Mouse (Mus musculus): ENCODE measurements at regions not wholly inside any gene's neighbourhood (a gene's known extent, or its start where the extent isn't known, plus 50 kb on each side); places are given as distances from the start of the nearest gene placed in this dataset.

- Histone ChIP-seq H3K4me1 (replicated peaks; ENCODE audit: control insufficient read depth, insufficient read depth, low read length) (0 out of 2 replicates have a peak, but pooled peaks cover 3% of the 10 kb centered on the region), H3K36me3 (ENCODE audit: control insufficient read depth, insufficient read depth, low read length) (no peaks in the 10 kb centered on the region), H3K4me3 (ENCODE audit: low read depth, low read length) (no peak overlapping the region), H3K9ac (ENCODE audit: low read depth, low read length) (no peak overlapping the region), H3K4me2 (replicated peaks; ENCODE audit: low read depth, low read length) (no peak overlapping the region), H3K27ac (ENCODE audit: low read depth, low read length) (no peak overlapping the region), H3K9me3 (ENCODE audit: control insufficient read depth, low read length) (no peaks in the 10 kb centered on the region), H3K27me3 (ENCODE audit: control insufficient read depth, insufficient read depth, low read length) (no peaks in the 10 kb centered on the region)
- 83% methylated on average over 7 of the region's 7 CpGs for WGBS
- ATAC-seq (ENCODE audit: low FRiP score) = no peak
- DNase-seq (ENCODE audit: low spot score) = no peak
These were observed 324.4 kb upstream of the Noct start for GRCm38 (mm10) chr3:50899830-50900350.

DNA sequence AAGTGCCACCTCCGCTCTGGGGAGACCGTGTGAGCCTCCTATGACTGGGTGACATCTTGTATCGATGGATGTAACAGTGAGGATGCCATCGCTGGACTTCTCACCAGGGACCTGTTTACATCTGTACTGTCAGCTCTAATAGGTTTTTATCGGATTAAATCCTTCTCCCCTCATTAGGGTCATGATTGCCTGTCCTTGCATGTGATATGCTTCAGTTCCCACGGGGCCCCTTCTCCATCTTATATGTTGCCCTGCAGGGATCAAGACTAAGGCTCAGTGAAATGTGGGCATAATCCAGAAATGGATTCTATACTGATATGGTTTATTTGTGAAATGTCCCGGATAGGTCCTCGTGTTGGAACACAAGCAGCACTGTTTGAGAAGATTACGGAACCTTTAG lies 323.7 kb upstream of the Noct start:
- no peak overlapping the region for H3K9ac ChIP-seq (ENCODE audit: low read depth, low read length)
- ATAC-seq (ENCODE audit: low FRiP score) (no peak), DNase-seq (ENCODE audit: low spot score) (no peak)
- H3K4me1 ChIP-seq (replicated peaks; ENCODE audit: control insufficient read depth, insufficient read depth, low read length) = 0 out of 2 replicates have a peak, but pooled peaks cover 3% of the 10 kb centered on the region
- no peaks in the 10 kb centered on the region for H3K27me3 ChIP-seq (ENCODE audit: control insufficient read depth, insufficient read depth, low read length)
- H3K36me3 ChIP-seq (ENCODE audit: control insufficient read depth, insufficient read depth, low read length) = no peaks in the 10 kb centered on the region
- H3K4me3 ChIP-seq (ENCODE audit: low read depth, low read length) = no peak overlapping the region
- no peak overlapping the region for H3K27ac ChIP-seq (ENCODE audit: low read depth, low read length)
- no peak overlapping the region for H3K4me2 ChIP-seq (replicated peaks; ENCODE audit: low read depth, low read length)
- WGBS = 87% methylated on average over 9 of the region's 9 CpGs
- no peaks in the 10 kb centered on the region for H3K9me3 ChIP-seq (ENCODE audit: control insufficient read depth, low read length)

- DNase-seq (ENCODE audit: low spot score) (no peak), ATAC-seq (ENCODE audit: low FRiP score) (no peak)
- Histone ChIP-seq H3K9ac (ENCODE audit: low read depth, low read length) (no peak overlapping the region), H3K4me2 (replicated peaks; ENCODE audit: low read depth, low read length) (no peak overlapping the region), H3K27ac (ENCODE audit: low read depth, low read length) (no peak overlapping the region), H3K27me3 (ENCODE audit: control insufficient read depth, insufficient read depth, low read length) (no peaks in the 10 kb centered on the region), H3K36me3 (ENCODE audit: control insufficient read depth, insufficient read depth, low read length) (no peaks in the 10 kb centered on the region), H3K4me3 (ENCODE audit: low read depth, low read length) (no peak overlapping the region), H3K4me1 (replicated peaks; ENCODE audit: control insufficient read depth, insufficient read depth, low read length) (0 out of 2 replicates have a peak, but pooled peaks cover 3% of the 10 kb centered on the region), H3K9me3 (ENCODE audit: control insufficient read depth, low read length) (no peaks in the 10 kb centered on the region)
- WGBS = 94% methylated on average over 10 of the region's 10 CpGs
These were observed 322.9 kb upstream of the Noct start for GRCm38 (mm10) chr3:50901321-50901720.

- no peak overlapping the region for H3K4me3 ChIP-seq (ENCODE audit: low read depth, low read length)
- no peak overlapping the region for H3K27ac ChIP-seq (ENCODE audit: low read depth, low read length)
- H3K4me2 ChIP-seq (replicated peaks; ENCODE audit: low read depth, low read length) = no peak overlapping the region
- H3K9me3 ChIP-seq (ENCODE audit: control insufficient read depth, low read length) = no peaks in the 10 kb centered on the region
- H3K9ac ChIP-seq (ENCODE audit: low read depth, low read length) = no peak overlapping the region
- no peak for ATAC-seq (ENCODE audit: low FRiP score)
- H3K36me3 ChIP-seq (ENCODE audit: control insufficient read depth, insufficient read depth, low read length) = no peaks in the 10 kb centered on the region
- 0 out of 2 replicates have a peak, but pooled peaks cover 3% of the 10 kb centered on the region for H3K4me1 ChIP-seq (replicated peaks; ENCODE audit: control insufficient read depth, insufficient read depth, low read length)
- no peak for DNase-seq (ENCODE audit: low spot score)
- no peaks in the 10 kb centered on the region for H3K27me3 ChIP-seq (ENCODE audit: control insufficient read depth, insufficient read depth, low read length)
- 62% methylated on average over 7 of the region's 7 CpGs for WGBS
These were observed 321.3 kb upstream of the Noct start for GRCm38 (mm10) chr3:50902933-50903332.

- Histone ChIP-seq H3K4me2 (replicated peaks; ENCODE audit: low read depth, low read length) (no peak overlapping the region), H3K27ac (ENCODE audit: low read depth, low read length) (no peak overlapping the region), H3K27me3 (ENCODE audit: control insufficient read depth, insufficient read depth, low read length) (no peaks in the 10 kb centered on the region), H3K9ac (ENCODE audit: low read depth, low read length) (no peak overlapping the region), H3K4me1 (replicated peaks; ENCODE audit: control insufficient read depth, insufficient read depth, low read length) (0 out of 2 replicates have a peak, but pooled peaks cover 3% of the 10 kb centered on the region), H3K4me3 (ENCODE audit: low read depth, low read length) (no peak overlapping the region), H3K9me3 (ENCODE audit: control insufficient read depth, low read length) (no peaks in the 10 kb centered on the region), H3K36me3 (ENCODE audit: control insufficient read depth, insufficient read depth, low read length) (no peaks in the 10 kb centered on the region)
- WGBS = 17% methylated on average over 7 of the region's 7 CpGs
- ATAC-seq (ENCODE audit: low FRiP score) (peak; percentile 34; the same call in 1 of the 2 replicates), DNase-seq (ENCODE audit: low spot score) (peak; percentile 19)
These were observed 319.5 kb upstream of the Noct start for GRCm38 (mm10) chr3:50904716-50905116.

- peak overlapping the region; percentile 28 for H3K4me2 ChIP-seq (replicated peaks; ENCODE audit: low read depth, low read length)
- H3K27me3 ChIP-seq (ENCODE audit: control insufficient read depth, insufficient read depth, low read length) = no peaks in the 10 kb centered on the region
- H3K9ac ChIP-seq (ENCODE audit: low read depth, low read length) = no peak overlapping the region
- DNase-seq (ENCODE audit: low spot score) (peak; percentile 44), ATAC-seq (ENCODE audit: low FRiP score) (peak; percentile 50)
- WGBS = 11% methylated on average over 16 of the region's 16 CpGs
- H3K4me3 ChIP-seq (ENCODE audit: low read depth, low read length) = no peak overlapping the region
- H3K27ac ChIP-seq (ENCODE audit: low read depth, low read length) = no peak overlapping the region
- H3K9me3 ChIP-seq (ENCODE audit: control insufficient read depth, low read length) = no peaks in the 10 kb centered on the region
- H3K4me1 ChIP-seq (replicated peaks; ENCODE audit: control insufficient read depth, insufficient read depth, low read length) = 0 out of 2 replicates have a peak, but pooled peaks cover 3% of the 10 kb centered on the region
- no peaks in the 10 kb centered on the region for H3K36me3 ChIP-seq (ENCODE audit: control insufficient read depth, insufficient read depth, low read length)
These were observed 318.8 kb upstream of the Noct start for GRCm38 (mm10) chr3:50905274-50905992.

DNA sequence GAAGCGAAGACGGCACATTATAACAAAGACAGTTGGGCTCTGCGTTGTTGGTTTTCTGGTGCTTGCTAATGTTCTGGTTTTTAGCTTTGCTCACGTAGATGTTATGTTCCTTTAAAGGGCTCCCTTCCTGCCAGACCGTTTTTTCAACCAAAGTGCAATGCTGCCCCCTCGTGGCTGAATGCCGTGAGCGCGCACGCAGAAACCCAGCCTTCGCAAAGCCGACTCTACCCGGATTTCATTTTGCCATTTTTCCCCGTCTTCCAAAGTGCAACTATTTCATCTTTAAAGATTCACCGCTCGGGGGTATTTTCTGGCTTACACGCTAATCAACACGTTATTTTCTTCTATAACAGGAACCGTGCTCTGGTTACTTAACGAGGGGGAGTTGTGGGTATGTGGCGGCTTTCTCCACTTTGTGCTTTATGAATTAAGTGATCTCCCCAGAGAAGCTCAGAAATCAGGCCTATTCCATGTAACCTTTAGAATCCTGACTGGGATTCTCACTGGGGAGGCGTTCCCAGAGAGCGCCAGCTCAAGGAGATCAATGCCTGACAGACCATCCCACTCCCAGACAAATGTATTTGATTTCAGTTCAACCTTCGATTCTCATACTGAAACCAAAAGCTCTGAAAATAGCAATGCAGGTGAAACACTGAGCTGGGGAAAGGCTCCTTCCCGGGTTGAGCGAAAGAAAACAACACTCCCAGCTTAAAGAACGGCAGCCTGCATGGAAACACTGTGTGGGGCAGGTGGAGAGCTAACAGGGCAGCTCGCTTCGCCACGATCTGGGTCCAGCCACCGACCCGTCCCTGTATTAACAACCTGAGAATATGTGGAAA lies 318.0 kb upstream of the Noct start:
- no peaks in the 10 kb centered on the region for H3K27me3 ChIP-seq (ENCODE audit: control insufficient read depth, insufficient read depth, low read length)
- no peak overlapping the region for H3K27ac ChIP-seq (ENCODE audit: low read depth, low read length)
- H3K4me3 ChIP-seq (ENCODE audit: low read depth, low read length) = peak overlapping the region; percentile 31
- H3K36me3 ChIP-seq (ENCODE audit: control insufficient read depth, insufficient read depth, low read length) = no peaks in the 10 kb centered on the region
- H3K4me1 ChIP-seq (replicated peaks; ENCODE audit: control insufficient read depth, insufficient read depth, low read length) = 0 out of 2 replicates have a peak, but pooled peaks cover 3% of the 10 kb centered on the region
- H3K4me2 ChIP-seq (replicated peaks; ENCODE audit: low read depth, low read length) = peak overlapping the region; percentile 50
- peak; percentile 85 for ATAC-seq (ENCODE audit: low FRiP score)
- H3K9me3 ChIP-seq (ENCODE audit: control insufficient read depth, low read length) = no peaks in the 10 kb centered on the region
- 11% methylated on average over 32 of the region's 32 CpGs for WGBS
- H3K9ac ChIP-seq (ENCODE audit: low read depth, low read length) = peak overlapping the region; percentile 59
- peak; percentile 96 for DNase-seq (ENCODE audit: low spot score)

DNA sequence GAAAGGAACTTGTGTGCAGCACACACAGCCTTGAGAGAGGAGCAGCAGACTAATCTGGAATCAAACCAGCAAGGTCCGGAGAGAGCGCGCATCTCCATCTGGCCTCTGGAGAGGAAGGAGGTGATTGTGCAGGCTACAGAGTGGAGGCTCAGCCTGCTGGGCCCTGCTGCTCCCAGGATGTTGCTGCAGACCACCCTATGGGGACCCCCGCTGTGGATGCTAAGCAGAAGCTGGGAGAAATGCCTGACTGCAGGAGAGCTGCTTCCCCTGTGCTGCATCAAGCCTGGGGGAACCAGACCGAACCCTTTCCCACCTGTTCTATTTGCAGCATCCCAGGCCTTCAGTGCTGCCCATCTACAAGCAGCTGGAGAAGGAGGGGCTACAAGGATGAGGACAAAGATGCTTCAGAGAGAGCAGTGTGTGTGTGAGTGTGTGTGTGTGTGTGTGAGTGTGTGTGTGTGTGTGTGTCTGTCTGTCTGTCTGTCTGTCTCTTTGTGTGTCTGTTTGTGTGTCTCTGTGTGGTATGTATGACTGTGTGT lies 311.2 kb upstream of the Noct start:
- no peaks in the 10 kb centered on the region for H3K27me3 ChIP-seq (ENCODE audit: control insufficient read depth, insufficient read depth, low read length)
- H3K4me2 ChIP-seq (replicated peaks; ENCODE audit: low read depth, low read length) = no peak overlapping the region
- ATAC-seq (ENCODE audit: low FRiP score) (no peak), DNase-seq (ENCODE audit: low spot score) (no peak)
- WGBS = 64% methylated on average over 5 of the region's 5 CpGs
- H3K36me3 ChIP-seq (ENCODE audit: control insufficient read depth, insufficient read depth, low read length) = no peaks in the 10 kb centered on the region
- H3K4me3 ChIP-seq (ENCODE audit: low read depth, low read length) = no peak overlapping the region
- H3K9me3 ChIP-seq (ENCODE audit: control insufficient read depth, low read length) = no peaks in the 10 kb centered on the region
- H3K9ac ChIP-seq (ENCODE audit: low read depth, low read length) = no peak overlapping the region
- H3K4me1 ChIP-seq (replicated peaks; ENCODE audit: control insufficient read depth, insufficient read depth, low read length) = 0 out of 2 replicates have a peak, but pooled peaks cover 2% of the 10 kb centered on the region
- H3K27ac ChIP-seq (ENCODE audit: low read depth, low read length) = no peak overlapping the region

Data from hindbrain, embryonic 11.5 days (tissue).